Mouse (Mus musculus) CH12.LX (cell line): Measurements from ENCODE around the gene 1700025F22Rik. TPM values are rescaled to one million over a fixed set of nuclear protein-coding genes. Genes with fewer than 3 reads are reported as not detected.

Experiments
- DNase-seq: peaks from one replicate; pipeline ENCODE4 v3.0.0-alpha.2; 2013; ENCODE audit errors: extremely low read depth
- H3K27ac ChIP-seq: 2 replicates; pipeline ENCODE4 v1.5.1; 2012; ENCODE audit warnings: low read depth, mild to moderate bottlenecking, control low read depth, moderate library complexity; ENCODE audit not compliant: insufficient read depth
- H3K27me3 ChIP-seq: replicated peaks from 2 replicates; pipeline ENCODE3; 2012; ENCODE audit warnings: inconsistent platforms
- H3K36me3 ChIP-seq, 2 experiments: replicated peaks in 1 of 2; 2 replicates each; pipeline versions ENCODE3 to v1.6.1; 2012; ENCODE audit warnings: inconsistent platforms in 1 of 2, low read length in 1 of 2, mild to moderate bottlenecking in 1 of 2, mixed read lengths in 1 of 2, moderate library complexity in 1 of 2; ENCODE audit not compliant: control insufficient read depth in 1 of 2, insufficient read depth in 1 of 2
- H3K4me1 ChIP-seq, 2 experiments: 2 replicates each; pipeline ENCODE4 v1.6.1; 2012; ENCODE audit warnings: inconsistent platforms in 1 of 2, moderate library complexity in 1 of 2; ENCODE audit not compliant: insufficient read depth in 2 of 2, control insufficient read depth in 1 of 2
- H3K4me2 ChIP-seq: 2 replicates; pipeline ENCODE4 v1.6.1; 2012; ENCODE audit warnings: low read depth, mild to moderate bottlenecking, control low read depth; ENCODE audit not compliant: poor library complexity, insufficient read depth, severe bottlenecking
- H3K4me3 ChIP-seq, 3 experiments: fragments of 150-350 bp in 1 of 3; sonication (generic) in 1 of 3; replicated peaks in 1 of 3; 2 replicates each; pipeline versions ENCODE3 to v1.5.1; 2011 to 2012; ENCODE audit warnings: low read depth in 2 of 3, low read length in 2 of 3, mild to moderate bottlenecking in 2 of 3, moderate library complexity in 2 of 3, control low read depth in 1 of 3, improper control_type of control experiment in 1 of 3, inconsistent platforms in 1 of 3, mixed read lengths in 1 of 3; ENCODE audit not compliant: poor library complexity in 1 of 3
- H3K79me2 ChIP-seq: replicated peaks from 2 replicates; pipeline ENCODE4 v1.6.1; 2012; ENCODE audit warnings: mild to moderate bottlenecking, moderate library complexity; ENCODE audit not compliant: control insufficient read depth, poor library complexity, insufficient read depth, severe bottlenecking; ENCODE audit errors: extremely low read depth
- H3K9ac ChIP-seq: 2 replicates; pipeline ENCODE4 v1.6.1; 2012; ENCODE audit warnings: low read depth, mild to moderate bottlenecking, control low read depth, moderate library complexity; ENCODE audit not compliant: insufficient read depth
- H3K9me3 ChIP-seq: replicated peaks from 2 replicates; pipeline ENCODE3; 2012; ENCODE audit warnings: low read length, inconsistent platforms, mixed read lengths
- CHD2 ChIP-seq: IDR thresholded peaks from 2 replicates; pipeline ENCODE4 v1.6.1; 2011; ENCODE audit warnings: low read length, improper control_type of control experiment
- CTCF ChIP-seq, 2 experiments: IDR thresholded peaks in 1 of 2; conservative IDR thresholded peaks in 1 of 2; 2 replicates each; pipeline ENCODE4 v1.5.1; 2011 to 2012; ENCODE audit warnings: low read depth in 2 of 2, low read length in 2 of 2, improper control_type of control experiment in 1 of 2, inconsistent platforms in 1 of 2, mild to moderate bottlenecking in 1 of 2, moderate library complexity in 1 of 2
- E2F4 ChIP-seq: IDR thresholded peaks from 2 replicates; pipeline ENCODE4 v1.6.1; 2011; ENCODE audit warnings: low read depth, low read length, improper control_type of control experiment; ENCODE audit not compliant: insufficient replicate concordance
- ETS1 ChIP-seq: conservative IDR thresholded peaks from 2 replicates; pipeline ENCODE4 v1.6.1; 2012; ENCODE audit warnings: low read depth, mild to moderate bottlenecking, inconsistent platforms, low read length, improper control_type of control experiment, moderate library complexity
- GABPA ChIP-seq: IDR thresholded peaks from 2 replicates; pipeline ENCODE4 v1.6.1; 2012; ENCODE audit warnings: low read depth, low read length, improper control_type of control experiment, inconsistent platforms; ENCODE audit not compliant: insufficient replicate concordance
- HCFC1 ChIP-seq: IDR thresholded peaks from 2 replicates; pipeline ENCODE4 v1.6.1; 2012; ENCODE audit warnings: low read depth, mild to moderate bottlenecking, inconsistent platforms, low read length, improper control_type of control experiment
- IRF4 ChIP-seq: IDR thresholded peaks from 2 replicates; pipeline ENCODE4 v1.6.1; 2014; ENCODE audit warnings: low read depth, mild to moderate bottlenecking, inconsistent platforms, low read length, improper control_type of control experiment
- JUN ChIP-seq: IDR thresholded peaks from 2 replicates; pipeline ENCODE4 v1.6.1; 2011; ENCODE audit warnings: low read depth, mild to moderate bottlenecking, low read length, improper control_type of control experiment, moderate library complexity; ENCODE audit not compliant: insufficient read depth
- KAT2A ChIP-seq: IDR thresholded peaks from 2 replicates; pipeline ENCODE4 v1.6.1; 2012; ENCODE audit warnings: low read length, improper control_type of control experiment, inconsistent platforms; ENCODE audit not compliant: insufficient replicate concordance
- MAZ ChIP-seq: IDR thresholded peaks from 2 replicates; pipeline ENCODE4 v1.6.1; 2012; ENCODE audit warnings: low read depth, mild to moderate bottlenecking, inconsistent platforms, low read length, improper control_type of control experiment, moderate library complexity
- MXI1 ChIP-seq: IDR thresholded peaks from 2 replicates; pipeline ENCODE4 v1.6.1; 2011; ENCODE audit warnings: mild to moderate bottlenecking, low read depth, low read length, improper control_type of control experiment
- NELFE ChIP-seq: IDR thresholded peaks from 2 replicates; pipeline ENCODE4 v1.6.1; 2011; ENCODE audit warnings: low read depth, low read length, improper control_type of control experiment
- PAX5 ChIP-seq: IDR thresholded peaks from 2 replicates; pipeline ENCODE4 v1.6.1; 2012; ENCODE audit warnings: low read length, inconsistent platforms, mixed read lengths
- POLR2A ChIP-seq: IDR thresholded peaks from 2 replicates; pipeline ENCODE4 v1.6.1; 2011; ENCODE audit warnings: low read depth, mild to moderate bottlenecking, improper control_type of control experiment, low read length
- POLR2AphosphoS2 ChIP-seq: IDR thresholded peaks from 2 replicates; pipeline ENCODE4 v1.6.1; 2011; ENCODE audit warnings: low read depth, low read length, improper control_type of control experiment
- RAD21 ChIP-seq: IDR thresholded peaks from 2 replicates; pipeline ENCODE4 v1.6.1; 2011; ENCODE audit warnings: low read depth, mild to moderate bottlenecking, low read length, improper control_type of control experiment, moderate library complexity
- RCOR1 ChIP-seq: conservative IDR thresholded peaks from 2 replicates; pipeline ENCODE4 v1.6.1; 2012; ENCODE audit warnings: low read depth, mild to moderate bottlenecking, inconsistent platforms, low read length, improper control_type of control experiment
- SIN3A ChIP-seq: IDR thresholded peaks from 2 replicates; pipeline ENCODE4 v1.6.1; 2012; ENCODE audit warnings: low read length, improper control_type of control experiment, inconsistent platforms
- SMC3 ChIP-seq: IDR thresholded peaks from 2 replicates; pipeline ENCODE4 v1.6.1; 2011; ENCODE audit warnings: low read depth, low read length, improper control_type of control experiment
- TCF12 ChIP-seq: IDR thresholded peaks from 2 replicates; pipeline ENCODE4 v1.6.1; 2014; ENCODE audit warnings: low read depth, mild to moderate bottlenecking, inconsistent platforms, low read length, improper control_type of control experiment
- USF1 ChIP-seq: IDR thresholded peaks from 2 replicates; pipeline ENCODE4 v1.6.1; 2014; ENCODE audit warnings: low read depth, mild to moderate bottlenecking, inconsistent platforms, low read length, improper control_type of control experiment
- ZC3H11A ChIP-seq: IDR thresholded peaks from 2 replicates; pipeline ENCODE4 v1.6.1; 2012; ENCODE audit warnings: low read depth, mild to moderate bottlenecking, inconsistent platforms, low read length, improper control_type of control experiment
- ZKSCAN1 ChIP-seq: IDR thresholded peaks from 2 replicates; pipeline ENCODE4 v1.6.1; 2012; ENCODE audit warnings: low read depth, inconsistent platforms, low read length, improper control_type of control experiment, borderline replicate concordance
- ZMIZ1 ChIP-seq: IDR thresholded peaks from 2 replicates; pipeline ENCODE4 v1.6.1; 2012; ENCODE audit warnings: low read depth, mild to moderate bottlenecking, inconsistent platforms, low read length, improper control_type of control experiment
- ZNF384 ChIP-seq: IDR thresholded peaks from 2 replicates; pipeline ENCODE4 v1.6.1; 2012; ENCODE audit warnings: low read depth, low read length, improper control_type of control experiment, inconsistent platforms
- dilution Hi-C: fragments of 300-500 bp; cut with MboI; formaldehyde crosslinking; loops from 2 replicates; pipeline ENCODE4 v1.14.3; 2020; ENCODE audit warnings: low sequenced_read_pairs; ENCODE audit not compliant: extremely low pct_unique_long_range_greater_than_20kb, extremely low pct_ligation_motif_present
- in situ Hi-C: fragments of 300-500 bp; cut with MboI; formaldehyde crosslinking; loops from 3 replicates; pipeline ENCODE4 v1.14.3; 2019; ENCODE audit warnings: low sequenced_read_pairs, low pct_ligation_motif_present, low pct_unique_long_range_greater_than_20kb, mixed read lengths
- polyA plus RNA-seq: library from polyadenylated mRNA; unstranded; fragments of >175 nt; gene quantifications from 2 replicates; pipeline ENCODE4 v1.2.1, GENCODE M21; 2012; ENCODE audit warnings: low read depth; ENCODE audit not compliant: insufficient read length
- total RNA-seq, 2 experiments: library from RNA; depleted of rRNA; stranded (reverse); fragments of 300-350 nt in 1 of 2; fragments of >200 nt in 1 of 2; gene quantifications; 2 replicates each; pipeline ENCODE4 v1.2.3; 2012 to 2014

1700025F22Rik gene
- total and polyA plus RNA-seq, 3 experiments = not detected

GRCm38 (mm10) chr19:11107746-11108145 lies 57.4 kb downstream of the 1700025F22Rik start:
- no peaks in the 10 kb centered on the region for H3K36me3 ChIP-seq
- H3K9me3 ChIP-seq = no peaks in the 10 kb centered on the region
- dilution Hi-C loops = no loop called here
- no peak for TF ChIP-seq ZC3H11A
- TF ChIP-seq MXI1 = no peak
- TF ChIP-seq POLR2AphosphoS2 = no peak
- TF ChIP-seq CHD2 = no peak
- no peak for TF ChIP-seq USF1
- TF ChIP-seq PAX5 = no peak
- no peak for TF ChIP-seq TCF12
- no peak for TF ChIP-seq ZNF384
- TF ChIP-seq IRF4 = no peak
- TF ChIP-seq MAZ = no peak
- TF ChIP-seq JUN = no peak
- TF ChIP-seq SIN3A = no peak
- no peak for TF ChIP-seq RAD21
- no peak for TF ChIP-seq RCOR1
- no peak for TF ChIP-seq ETS1
- TF ChIP-seq NELFE = no peak
- TF ChIP-seq, all 38 proteins: peak for 0
- Histone ChIP-seq H3K4me3 (peak overlapping the region in 1 of 3 experiments; percentile 13), H3K27me3 (no peaks in the 10 kb centered on the region), H3K4me1 (no peaks in the 10 kb centered on the region; a peak in 1 of 4 replicates), H3K79me2 (no peaks in the 10 kb centered on the region), H3K27ac (no peak overlapping the region), H3K9ac (peak overlapping the region; percentile 30; the same call in 1 of the 2 replicates), H3K4me2 (peak overlapping the region; percentile 78)
- no peak for DNase-seq
- in situ Hi-C loops = no loop called here

GRCm38 (mm10) chr19:11101880-11102279 lies 63.2 kb downstream of the 1700025F22Rik start:
- Histone ChIP-seq H3K9me3 (no peaks in the 10 kb centered on the region), H3K4me1 (peaks cover 0 to 5% of the 10 kb centered on the region in 2 experiments; a peak in 1 of 4 replicates)
- no peak for TF ChIP-seq E2F4
- no peak for TF ChIP-seq ZKSCAN1
- TF ChIP-seq POLR2A = no peak
- no peak for TF ChIP-seq CTCF (conservative IDR thresholded peaks at IDR 0.05 in 1 of 2, IDR thresholded peaks at IDR 0.05 in 1 of 2; ENCODE audit: low read depth in 2 of 2, low read length in 2 of 2)
- no peak for TF ChIP-seq GABPA
- TF ChIP-seq SMC3 = no peak
- no peak for TF ChIP-seq KAT2A
- no peak for TF ChIP-seq ZMIZ1
- no peak for TF ChIP-seq SIN3A
- no peak for TF ChIP-seq HCFC1
- TF ChIP-seq, all 38 proteins: peak for 0
- no peak for DNase-seq
- Histone ChIP-seq H3K27ac (no peak overlapping the region), H3K27me3 (no peaks in the 10 kb centered on the region), H3K9ac (no peak overlapping the region), H3K79me2 (no peaks in the 10 kb centered on the region), H3K4me3 (no peak overlapping the region), H3K4me2 (no peak overlapping the region), H3K36me3 (no peaks in the 10 kb centered on the region)
- in situ Hi-C loops (no loop called here), dilution Hi-C loops (no loop called here)
